9 mouse cellular contexts compared by ENCODE assay signal in the genomic region with DNA sequence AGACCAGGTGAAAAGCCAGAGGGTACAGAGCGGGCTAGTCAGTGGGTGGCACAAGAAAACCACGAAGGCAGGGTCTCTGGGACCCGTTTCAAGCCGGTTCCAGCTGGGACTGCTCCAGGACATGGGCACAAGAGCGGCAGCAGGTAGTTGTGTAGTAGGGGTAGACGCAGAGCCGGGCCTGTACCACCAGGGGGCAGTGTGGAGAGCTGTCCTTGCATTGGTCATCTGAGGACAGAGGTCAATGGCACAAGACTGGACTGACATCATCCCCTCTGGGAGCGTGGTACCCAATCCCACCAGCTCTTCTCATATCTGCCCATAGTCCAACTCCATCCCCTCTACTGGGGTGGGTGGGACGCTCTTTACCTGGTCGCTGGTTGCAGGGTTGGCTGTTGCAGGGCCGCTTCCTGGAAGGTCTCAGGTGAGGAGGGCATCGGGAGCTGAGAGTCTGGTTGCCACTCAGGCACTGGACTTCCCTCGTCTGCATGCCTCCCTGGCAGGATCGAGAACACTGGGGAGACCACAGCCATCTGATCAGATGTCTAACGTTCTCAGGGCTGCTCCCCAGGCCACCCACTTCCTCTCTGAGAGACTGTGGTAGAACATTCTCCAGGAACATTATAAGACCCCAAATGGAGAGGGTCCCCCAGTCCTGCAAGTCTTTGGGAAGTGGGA. TPM values are rescaled to one million over a fixed set of nuclear protein-coding genes. Genes with fewer than 3 reads are reported as not detected.
DNase-seq lines count a peak whose midpoint lies in the region; ATAC-seq and TF ChIP-seq lines count a peak whose summit lies in the region.
"Had no signal": no experiment of that assay in that cellular context is flagged by ENCODE, and none has a peak within 500 bp of the region (broad histone marks: within the 10 kb centered on the region; RNA-seq: fewer than 3 reads in every experiment).

No protein-coding gene starts in this region.

- no peak for ATAC-seq in hindbrain, embryonic 11.5 days (ENCODE audit: low FRiP score)
- no peak for ATAC-seq in hindbrain, embryonic 13.5 days (ENCODE audit: low FRiP score)
- ATAC-seq in liver, embryonic 13.5 days (ENCODE audit: low read depth): no peak

- H3K9me3 ChIP-seq in hindbrain, embryonic 11.5 days (ENCODE audit: control insufficient read depth, low read length): no peaks in the 10 kb centered on the region
- no peaks in the 10 kb centered on the region for H3K9me3 ChIP-seq in hindbrain, embryonic 13.5 days
- no peaks in the 10 kb centered on the region for H3K9me3 ChIP-seq in liver, embryonic 13.5 days (replicated peaks)
- H3K9me3 ChIP-seq: limb, embryonic 12.5 days had no signal

- H3K4me3 ChIP-seq in hindbrain, embryonic 11.5 days (ENCODE audit: low read depth, low read length): no peak overlapping the region
- no peak overlapping the region for H3K4me3 ChIP-seq in hindbrain, embryonic 13.5 days
- H3K4me3 ChIP-seq in bone marrow, adult 2 months (replicated peaks; ENCODE audit: control insufficient read depth, low read depth, low read length): no peak overlapping the region
- no peak overlapping the region for H3K4me3 ChIP-seq in liver, embryonic 13.5 days (replicated peaks)
- H3K4me3 ChIP-seq: limb, embryonic 12.5 days had no signal

- H3K4me2 ChIP-seq in hindbrain, embryonic 11.5 days (replicated peaks; ENCODE audit: low read depth, low read length): no peak overlapping the region
- H3K4me2 ChIP-seq in hindbrain, embryonic 13.5 days: no peak overlapping the region
- no peak overlapping the region for H3K4me2 ChIP-seq in liver, embryonic 13.5 days
- H3K4me2 ChIP-seq: limb, embryonic 12.5 days had no signal

- no peaks in the 10 kb centered on the region; the same call in 1 of the 2 replicates for H3K4me1 ChIP-seq in hindbrain, embryonic 11.5 days (replicated peaks; ENCODE audit: control insufficient read depth, insufficient read depth, low read length)
- H3K4me1 ChIP-seq in hindbrain, embryonic 13.5 days (replicated peaks): peaks cover 43% of the 10 kb centered on the region
- peaks cover 11% of the 10 kb centered on the region for H3K4me1 ChIP-seq in bone marrow, adult 2 months (ENCODE audit: control insufficient read depth, insufficient read depth, low read length)
- H3K4me1 ChIP-seq in liver, embryonic 13.5 days (replicated peaks): peaks cover 85% of the 10 kb centered on the region

- TF ChIP-seq POLR2A in bone marrow, adult 2 months (IDR thresholded peaks at IDR 0.05; ENCODE audit: borderline replicate concordance, control insufficient read depth, low read depth, low read length): no peak

- 58% methylated on average over 15 of the region's 15 CpGs for WGBS in hindbrain, embryonic 11.5 days
- 62% methylated on average over 15 of the region's 15 CpGs for WGBS in hindbrain, embryonic 13.5 days
- 44% methylated on average over 15 of the region's 15 CpGs for WGBS in bone marrow, adult 2 months
- WGBS in liver, embryonic 13.5 days (ENCODE audit: insufficient replicate concordance): 39% methylated on average over 15 of the region's 15 CpGs

- no peak overlapping the region for H3K9ac ChIP-seq in hindbrain, embryonic 11.5 days (ENCODE audit: low read depth, low read length)
- no peak overlapping the region for H3K9ac ChIP-seq in hindbrain, embryonic 13.5 days
- H3K9ac ChIP-seq in liver, embryonic 13.5 days: peak overlapping the region; percentile 27
- H3K9ac ChIP-seq: limb, embryonic 12.5 days had no signal

- peak; percentile 75 for DNase-seq in hindbrain, embryonic 11.5 days (ENCODE audit: low spot score)
- DNase-seq in frontal cortex, postnatal 25 days (ENCODE audit: low spot score in 2 of 2): peak; percentile 25 to 55
- DNase-seq in kidney, adult 18-20 months: peak; percentile 82
- peak; percentile 66 for DNase-seq in liver, embryonic 13.5 days
- peak; percentile 39 for DNase-seq in ovary, adult 18-20 months (ENCODE audit: low spot score)
- peak; percentile 63 for DNase-seq in thymus, postnatal 25 days

- H3K27ac ChIP-seq in hindbrain, embryonic 11.5 days (ENCODE audit: low read depth, low read length): no peak overlapping the region
- H3K27ac ChIP-seq in hindbrain, embryonic 13.5 days: no peak overlapping the region
- no peak overlapping the region for H3K27ac ChIP-seq in bone marrow, adult 2 months (ENCODE audit: control insufficient read depth, insufficient read depth, low read depth, low read length, poor library complexity)
- peak overlapping the region; percentile 99 for H3K27ac ChIP-seq in liver, embryonic 13.5 days

- TF ChIP-seq CTCF in bone marrow, adult 2 months (IDR thresholded peaks at IDR 0.05; ENCODE audit: control insufficient read depth, insufficient read depth, low read length): peak; percentile 95

- no peaks in the 10 kb centered on the region for H3K27me3 ChIP-seq in hindbrain, embryonic 11.5 days (ENCODE audit: control insufficient read depth, insufficient read depth, low read length)
- H3K27me3 ChIP-seq in hindbrain, embryonic 13.5 days: no peaks in the 10 kb centered on the region
- H3K27me3 ChIP-seq in liver, embryonic 13.5 days: 0 out of 2 replicates have a peak, but pooled peaks cover 3% of the 10 kb centered on the region
- H3K27me3 ChIP-seq: limb, embryonic 12.5 days had no signal

- H3K36me3 ChIP-seq in hindbrain, embryonic 11.5 days (ENCODE audit: control insufficient read depth, insufficient read depth, low read length): no peaks in the 10 kb centered on the region
- peaks cover 24% of the 10 kb centered on the region for H3K36me3 ChIP-seq in hindbrain, embryonic 13.5 days
- H3K36me3 ChIP-seq in liver, embryonic 13.5 days: peaks cover 9% of the 10 kb centered on the region; the same call in 1 of the 2 replicates

RNA-seq across cellular contexts. Expression of gene Adamtsl4, which starts 10.8 kb away (rescaled TPM):
- polyA plus RNA-seq in hindbrain, embryonic 11.5 days (2014; fragmentation: Nextera tagmentation; extraction: Ambion mirVana): 0.14 and 0.80 TPM in 2 replicates
- polyA plus RNA-seq in hindbrain, embryonic 13.5 days (2015; fragmentation: Nextera tagmentation; extraction: Ambion mirVana): 0.98 and 1.0 TPM in 2 replicates
- polyA plus RNA-seq in bone marrow, adult 2 months (2011; ENCODE audit: insufficient read depth, insufficient read length, low replicate concordance, missing spikeins): 1.9 and 2.7 TPM in 2 replicates
- 0.37 and 0.83 TPM in 2 replicates for polyA plus RNA-seq in liver, embryonic 13.5 days (2015; fragmentation: Nextera tagmentation; extraction: Ambion mirVana)

RNA-seq across cellular contexts. Expression of gene Mcl1, which starts 18.3 kb away (rescaled TPM):
- polyA plus RNA-seq in hindbrain, embryonic 11.5 days (2014; fragmentation: Nextera tagmentation; extraction: Ambion mirVana): 76.1 and 87.4 TPM in 2 replicates
- polyA plus RNA-seq in hindbrain, embryonic 13.5 days (2015; fragmentation: Nextera tagmentation; extraction: Ambion mirVana): 49.3 and 54.2 TPM in 2 replicates
- 88.8 and 134 TPM in 2 replicates for polyA plus RNA-seq in bone marrow, adult 2 months (2011; ENCODE audit: insufficient read depth, insufficient read length, low replicate concordance, missing spikeins)
- polyA plus RNA-seq in liver, embryonic 13.5 days (2015; fragmentation: Nextera tagmentation; extraction: Ambion mirVana): 31.8 and 33.3 TPM in 2 replicates

RNA-seq across cellular contexts. Expression of gene Ensa, which starts 52.1 kb away (rescaled TPM):
- 83.4 and 87.4 TPM in 2 replicates for polyA plus RNA-seq in hindbrain, embryonic 11.5 days (2014; fragmentation: Nextera tagmentation; extraction: Ambion mirVana)
- polyA plus RNA-seq in hindbrain, embryonic 13.5 days (2015; fragmentation: Nextera tagmentation; extraction: Ambion mirVana): 106 and 108 TPM in 2 replicates
- polyA plus RNA-seq in bone marrow, adult 2 months (2011; ENCODE audit: insufficient read depth, insufficient read length, low replicate concordance, missing spikeins): 29.3 and 36.2 TPM in 2 replicates
- polyA plus RNA-seq in liver, embryonic 13.5 days (2015; fragmentation: Nextera tagmentation; extraction: Ambion mirVana): 33.4 and 36.8 TPM in 2 replicates
